Mouse (Mus musculus) bone marrow macrophage, adult 2 months (primary cell): ENCODE measurements around the gene Itgb1bp1. TPM values are rescaled to one million over a fixed set of nuclear protein-coding genes. Genes with fewer than 3 reads are reported as not detected.
A peak's percentile ranks its signal among the peaks of the same experiment; 100 is the strongest.

Source experiments
- H3K27ac ChIP-seq: 2 replicates; pipeline ENCODE4 v1.5.1; 2012; ENCODE audit warnings: low read depth, low read length; ENCODE audit not compliant: insufficient read depth
- H3K4me1 ChIP-seq: 2 replicates; pipeline ENCODE4 v1.6.1; 2012; ENCODE audit warnings: low read length; ENCODE audit not compliant: control insufficient read depth, insufficient read depth
- H3K4me3 ChIP-seq: 2 replicates; pipeline ENCODE4 v1.5.1; 2012; ENCODE audit warnings: mild to moderate bottlenecking, low read length, moderate library complexity; ENCODE audit not compliant: insufficient read depth
- CTCF ChIP-seq: IDR thresholded peaks from 2 replicates; pipeline ENCODE4 v1.5.1; 2012; ENCODE audit warnings: low read depth, mild to moderate bottlenecking, low read length, moderate library complexity
- POLR2A ChIP-seq: IDR thresholded peaks from 2 replicates; pipeline ENCODE4 v1.6.1; 2012; ENCODE audit warnings: mild to moderate bottlenecking, low read depth, low read length, borderline replicate concordance
- polyA plus RNA-seq: library from polyadenylated mRNA; stranded (reverse); fragments of >200 nt; gene quantifications from 2 replicates; pipeline ENCODE4 v1.2.4, GENCODE M21; 2012; ENCODE audit not compliant: missing spikeins, insufficient read depth, insufficient read length

Gene Itgb1bp1
- 39.4 and 46.2 TPM in 2 replicates for polyA plus RNA-seq

DNA sequence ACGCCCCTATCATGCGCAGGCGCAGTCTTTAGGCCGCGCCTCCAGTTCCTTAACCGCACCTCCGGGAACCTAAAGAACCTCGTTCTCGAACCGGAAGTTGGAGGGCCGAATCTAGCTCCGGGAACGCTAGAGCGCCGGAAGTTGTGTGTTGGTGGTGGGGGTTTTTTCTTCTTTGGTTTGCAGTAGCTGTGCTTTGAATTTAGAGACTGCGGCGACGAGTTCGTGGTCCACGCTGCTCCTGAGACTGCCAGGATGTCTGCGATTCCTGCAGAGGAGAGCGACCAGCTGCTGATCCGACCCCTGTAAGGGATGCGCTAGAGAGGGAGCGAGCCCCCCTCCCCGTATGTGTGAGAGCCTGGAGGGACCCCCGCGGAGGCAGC, at the start of gene Itgb1bp1:
Gene Itgb1bp1 (minus strand): TSS at position 42 of the 380 bp plus-strand sequence.
- TF ChIP-seq POLR2A (no peak), CTCF (no peak)
- H3K4me1 ChIP-seq, result peaks cover 20% of the 10 kb centered on the region
- H3K27ac ChIP-seq, result peak within 1 kb of the TSS; percentile 95
- H3K4me3 ChIP-seq, result peak within 1 kb of the TSS; percentile 95

DNA sequence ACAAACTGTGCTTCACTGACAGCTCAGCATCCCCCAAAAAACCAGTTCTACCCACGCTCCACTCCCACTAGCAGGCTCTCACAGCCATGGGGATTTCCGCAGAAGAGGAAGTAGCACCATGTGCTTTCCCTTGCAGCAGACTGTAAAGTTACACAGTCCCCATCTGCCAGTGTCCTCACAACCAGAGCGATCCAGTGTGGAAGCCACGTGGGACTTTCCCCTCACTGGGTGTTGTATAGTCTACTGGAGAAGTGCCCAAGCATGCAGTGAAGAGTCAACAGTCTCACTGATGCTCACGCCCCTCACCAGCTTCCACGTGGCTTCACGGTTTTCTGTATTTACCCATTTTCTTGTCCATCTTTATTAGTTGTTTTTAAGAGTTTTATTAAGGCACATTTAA, 49.8 kb upstream of the Itgb1bp1 start:
- Histone ChIP-seq H3K27ac (peak overlapping the region; percentile 82), H3K4me3 (no peak overlapping the region), H3K4me1 (peaks cover 29% of the 10 kb centered on the region)
- TF ChIP-seq CTCF (no peak), POLR2A (no peak)

DNA sequence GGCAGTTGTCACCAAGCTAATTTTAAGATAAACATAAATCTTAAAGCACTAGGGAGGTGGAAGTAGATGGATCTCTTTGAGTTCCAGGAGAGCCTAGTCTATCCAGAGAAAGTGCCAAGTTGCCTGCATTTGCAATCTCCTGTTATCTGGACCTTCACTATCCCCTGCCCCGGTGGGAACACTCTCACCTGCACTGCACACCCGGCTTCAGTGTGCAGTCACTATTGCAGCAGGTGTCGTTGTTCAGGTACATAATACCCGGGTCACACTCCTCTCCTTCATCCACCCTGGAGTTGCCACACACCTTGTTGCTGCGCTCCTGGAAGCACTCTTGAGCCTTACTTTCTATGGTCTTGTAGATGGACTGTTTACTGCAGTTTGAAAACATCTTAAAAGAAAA, 47.7 kb upstream of the Itgb1bp1 start:
- H3K27ac ChIP-seq, result no peak overlapping the region
- no peak for TF ChIP-seq CTCF
- no peak for TF ChIP-seq POLR2A
- no peak overlapping the region for H3K4me3 ChIP-seq
- H3K4me1 ChIP-seq, result peaks cover 29% of the 10 kb centered on the region

DNA sequence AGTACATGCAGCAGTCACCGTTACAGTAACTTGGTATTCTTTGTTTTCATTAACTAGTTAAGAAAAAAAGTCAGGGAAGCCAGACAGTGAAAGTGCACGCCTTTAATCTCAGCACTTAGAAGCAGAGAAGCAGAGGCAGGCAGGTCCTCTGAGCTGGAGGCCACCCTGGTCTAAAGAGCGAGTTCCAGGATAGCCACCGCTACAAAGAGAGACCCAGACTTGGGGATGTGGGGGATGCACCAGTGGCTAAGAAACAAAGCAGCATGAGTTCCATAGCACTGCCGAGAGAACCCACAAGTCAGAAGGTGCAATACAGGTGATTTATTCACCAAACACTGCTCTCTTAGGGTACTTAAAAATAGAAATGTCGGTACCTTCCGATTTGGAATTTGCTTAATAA, 46.9 kb upstream of the Itgb1bp1 start:
- Histone ChIP-seq H3K27ac (no peak overlapping the region), H3K4me3 (no peak overlapping the region), H3K4me1 (peaks cover 29% of the 10 kb centered on the region)
- TF ChIP-seq CTCF, result no peak
- no peak for TF ChIP-seq POLR2A

GRCm38 (mm10) chr12:21331711-21332110, 45.6 kb upstream of the Itgb1bp1 start:
- Histone ChIP-seq H3K4me1 (peaks cover 21% of the 10 kb centered on the region), H3K27ac (no peak overlapping the region), H3K4me3 (no peak overlapping the region)
- no peak for TF ChIP-seq CTCF

- no peak for TF ChIP-seq POLR2A
- TF ChIP-seq CTCF, result no peak
Measured at GRCm38 (mm10) chr12:21330961-21331576, 45.0 kb upstream of the Itgb1bp1 start.

GRCm38 (mm10) chr12:21329661-21330400, 43.7 kb upstream of the Itgb1bp1 start:
- no peak overlapping the region for H3K4me3 ChIP-seq
- peaks cover 10% of the 10 kb centered on the region for H3K4me1 ChIP-seq
- no peak overlapping the region for H3K27ac ChIP-seq
- TF ChIP-seq POLR2A, result no peak
- TF ChIP-seq CTCF, result no peak

More at GRCm38 (mm10) chr12:21330961-21331576, 45.0 kb upstream of the Itgb1bp1 start:
- Histone ChIP-seq H3K27ac (no peak overlapping the region), H3K4me3 (no peak overlapping the region), H3K4me1 (peaks cover 16% of the 10 kb centered on the region)

GRCm38 (mm10) chr12:21326325-21326724, 40.2 kb upstream of the Itgb1bp1 start:
- no peak overlapping the region for H3K4me3 ChIP-seq
- TF ChIP-seq POLR2A (no peak), CTCF (no peak)
- H3K27ac ChIP-seq, result no peak overlapping the region
- H3K4me1 ChIP-seq, result no peaks in the 10 kb centered on the region

DNA sequence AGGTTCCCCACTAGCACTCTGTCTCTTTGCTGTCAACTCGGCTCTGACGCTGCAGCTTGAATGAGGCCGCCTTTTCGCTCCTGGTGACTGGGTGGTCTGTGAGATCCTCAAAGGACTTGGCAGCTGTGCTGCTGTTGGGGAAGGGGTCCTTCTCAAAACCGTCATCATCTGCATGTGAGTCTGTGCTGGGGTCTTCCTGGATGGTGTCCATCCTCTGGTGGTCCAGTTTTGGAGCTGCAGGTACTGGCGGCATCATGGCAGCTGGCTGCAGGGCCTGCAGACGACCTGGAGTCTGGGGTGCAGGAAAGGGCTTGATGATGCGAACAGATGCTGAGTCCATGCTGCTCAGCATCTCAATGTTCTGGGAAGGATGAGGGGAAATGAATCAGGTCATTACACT, 39.2 kb upstream of the Itgb1bp1 start:
- TF ChIP-seq POLR2A, result no peak
- TF ChIP-seq CTCF, result no peak
- Histone ChIP-seq H3K27ac (no peak overlapping the region), H3K4me1 (no peaks in the 10 kb centered on the region), H3K4me3 (no peak overlapping the region)

GRCm38 (mm10) chr12:21324101-21324500, 38.0 kb upstream of the Itgb1bp1 start:
- Histone ChIP-seq H3K4me3 (no peak overlapping the region), H3K4me1 (no peaks in the 10 kb centered on the region), H3K27ac (no peak overlapping the region)
- TF ChIP-seq POLR2A, result no peak
- no peak for TF ChIP-seq CTCF
